Mouse (Mus musculus) megakaryocyte, embryonic 14.5 days (primary cell): ENCODE data around the gene Kdm6b. TPM values are rescaled to one million over a fixed set of nuclear protein-coding genes. Genes with fewer than 3 reads are reported as not detected.

Experiments used
- H3K27me3 ChIP-seq: replicated peaks from 2 replicates; pipeline ENCODE3; 2012; ENCODE audit warnings: inconsistent platforms
- H3K36me3 ChIP-seq: replicated peaks from 2 replicates; pipeline ENCODE3; 2012; ENCODE audit warnings: low read length, inconsistent platforms, mixed read lengths
- H3K4me1 ChIP-seq: 2 replicates; pipeline ENCODE4 v1.6.1; 2012; ENCODE audit warnings: inconsistent platforms
- H3K4me3 ChIP-seq: replicated peaks from 2 replicates; pipeline ENCODE3; 2012; ENCODE audit warnings: moderate library complexity, mild to moderate bottlenecking, inconsistent platforms
- H3K9me3 ChIP-seq: 2 replicates; pipeline ENCODE4 v1.6.1; 2012; ENCODE audit warnings: inconsistent platforms
- FLI1 ChIP-seq: IDR thresholded peaks from 2 replicates; pipeline ENCODE4 v1.6.1; 2012; ENCODE audit warnings: low read length, inconsistent platforms, mixed read lengths
- GATA1 ChIP-seq: IDR thresholded peaks from 3 replicates; pipeline ENCODE4 v1.6.1; 2012; ENCODE audit warnings: mixed read lengths, low read length, inconsistent platforms, borderline replicate concordance
- polyA plus RNA-seq: library from polyadenylated mRNA; stranded (reverse); fragments of >175 nt; gene quantifications from 2 replicates; pipeline ENCODE4 v1.2.3, GENCODE M21; 2012; ENCODE audit warnings: low replicate concordance; ENCODE audit not compliant: insufficient read depth

Kdm6b gene
- polyA plus RNA-seq, 1 experiment, result 44.5 TPM

DNA sequence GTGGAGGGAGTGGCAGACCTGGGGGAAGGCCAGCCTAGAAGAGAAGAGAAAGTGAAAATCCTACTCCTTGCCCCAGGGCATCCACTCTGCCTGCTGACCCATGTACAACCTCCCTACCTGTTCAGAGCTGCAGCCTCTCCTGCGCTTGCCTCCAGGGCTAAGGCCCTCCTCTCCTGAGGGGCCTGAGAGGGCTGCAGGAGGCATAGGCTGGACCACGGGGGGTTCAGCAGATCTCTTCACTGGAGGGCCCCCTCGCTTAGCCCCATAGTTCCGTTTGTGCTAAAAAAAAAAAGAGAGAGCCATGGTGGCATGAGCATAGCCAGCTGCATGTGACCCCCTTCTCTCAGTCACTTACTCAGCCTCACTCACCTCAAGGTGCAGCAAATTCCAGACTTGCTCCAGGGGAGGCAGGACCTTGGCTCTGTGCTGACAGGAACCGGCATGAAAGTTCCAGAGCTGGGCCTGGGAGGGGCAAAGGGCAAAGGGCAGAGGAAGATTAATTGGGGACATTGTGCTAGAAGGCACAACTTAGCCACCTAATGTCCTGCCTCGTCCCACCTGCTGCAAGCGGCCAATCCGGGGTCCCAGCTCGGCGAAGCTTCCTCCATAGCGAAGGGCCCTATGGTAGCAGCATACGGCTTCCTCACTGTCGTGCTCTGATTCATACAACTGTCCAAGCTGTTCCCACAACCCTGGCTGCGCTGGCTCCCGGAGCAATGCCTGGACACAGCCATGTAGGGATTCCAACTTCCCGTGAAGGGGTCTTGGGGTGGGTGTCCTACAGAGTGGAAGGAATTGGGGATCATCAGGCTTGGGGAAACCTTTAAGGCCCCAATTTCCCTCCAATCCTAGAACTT, 6.4 kb downstream of the Kdm6b start:
- no peaks in the 10 kb centered on the region for H3K27me3 ChIP-seq
- H3K36me3 ChIP-seq, result peaks cover 64% of the 10 kb centered on the region
- H3K4me1 ChIP-seq, result peaks cover 33% of the 10 kb centered on the region
- H3K9me3 ChIP-seq, result no peaks in the 10 kb centered on the region
- no peak for TF ChIP-seq FLI1
- no peak for TF ChIP-seq GATA1
- H3K4me3 ChIP-seq, result peak overlapping the region; percentile 3

DNA sequence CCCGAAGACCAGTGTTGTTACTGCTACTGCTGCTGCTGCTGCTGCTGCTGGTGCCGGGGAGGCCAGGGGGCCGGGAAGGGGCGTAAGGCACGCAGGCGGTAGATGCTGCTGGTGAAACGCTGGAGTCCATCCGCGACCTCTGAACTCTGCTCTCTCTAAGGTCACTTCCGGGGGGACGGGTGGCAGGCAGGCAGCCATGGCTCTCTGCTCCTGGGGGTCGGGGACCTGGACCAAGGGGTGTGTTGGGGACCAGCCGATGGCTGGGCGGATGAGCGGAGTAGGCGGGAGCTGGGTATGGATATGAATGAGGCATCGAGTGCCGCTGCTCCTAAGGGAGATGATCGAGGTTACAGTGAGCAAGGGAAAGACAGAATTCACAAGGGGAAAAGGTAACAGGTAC, 7.2 kb downstream of the Kdm6b start:
- Histone ChIP-seq H3K27me3 (no peaks in the 10 kb centered on the region), H3K4me3 (no peak overlapping the region), H3K4me1 (peaks cover 35% of the 10 kb centered on the region), H3K36me3 (peaks cover 70% of the 10 kb centered on the region), H3K9me3 (no peaks in the 10 kb centered on the region)
- TF ChIP-seq GATA1, result no peak
- TF ChIP-seq FLI1, result no peak

DNA sequence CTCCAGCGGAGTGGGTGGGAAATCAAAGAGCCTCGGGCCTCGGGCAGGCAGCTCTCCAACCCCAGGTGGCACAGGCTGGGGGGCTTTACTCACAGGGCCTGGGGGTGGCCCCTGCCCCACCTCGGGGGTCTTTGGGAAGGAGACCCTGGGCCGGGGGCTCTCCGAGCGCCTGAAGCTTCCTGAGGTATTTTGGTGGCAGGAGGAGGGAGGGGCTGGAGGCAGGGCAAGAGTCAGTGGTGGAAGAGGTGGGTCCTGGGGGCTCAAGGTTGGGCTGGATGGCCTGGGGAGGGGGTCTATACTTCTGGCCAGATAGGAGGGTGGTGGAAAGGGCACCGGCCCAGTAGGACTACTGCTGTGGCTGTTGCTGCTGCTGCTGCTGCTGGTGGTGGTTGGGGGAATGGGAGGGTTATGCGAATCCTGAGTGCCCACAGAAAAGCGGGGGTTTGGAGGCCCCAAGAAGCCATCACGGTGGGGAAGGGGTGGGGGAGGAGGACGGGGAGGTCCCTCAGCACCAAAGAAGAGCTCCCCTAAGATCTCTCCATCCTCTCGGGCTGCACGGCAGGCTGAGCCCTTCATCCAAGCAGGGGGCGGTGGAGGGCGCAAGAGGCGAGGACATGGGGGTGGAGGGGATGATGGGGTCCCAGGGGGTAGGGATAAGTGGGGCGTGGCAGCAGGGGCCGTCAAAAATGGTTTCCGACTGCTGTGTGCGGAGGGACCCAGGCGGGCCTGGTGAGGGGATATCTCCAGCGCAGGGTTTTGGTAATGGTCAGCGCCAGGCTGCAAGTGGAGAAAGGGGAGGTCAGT, 7.9 kb downstream of the Kdm6b start:
- Histone ChIP-seq H3K9me3 (no peaks in the 10 kb centered on the region), H3K4me3 (no peak overlapping the region), H3K4me1 (peaks cover 42% of the 10 kb centered on the region), H3K36me3 (peaks cover 77% of the 10 kb centered on the region), H3K27me3 (no peaks in the 10 kb centered on the region)
- TF ChIP-seq GATA1 (no peak), FLI1 (no peak)

DNA sequence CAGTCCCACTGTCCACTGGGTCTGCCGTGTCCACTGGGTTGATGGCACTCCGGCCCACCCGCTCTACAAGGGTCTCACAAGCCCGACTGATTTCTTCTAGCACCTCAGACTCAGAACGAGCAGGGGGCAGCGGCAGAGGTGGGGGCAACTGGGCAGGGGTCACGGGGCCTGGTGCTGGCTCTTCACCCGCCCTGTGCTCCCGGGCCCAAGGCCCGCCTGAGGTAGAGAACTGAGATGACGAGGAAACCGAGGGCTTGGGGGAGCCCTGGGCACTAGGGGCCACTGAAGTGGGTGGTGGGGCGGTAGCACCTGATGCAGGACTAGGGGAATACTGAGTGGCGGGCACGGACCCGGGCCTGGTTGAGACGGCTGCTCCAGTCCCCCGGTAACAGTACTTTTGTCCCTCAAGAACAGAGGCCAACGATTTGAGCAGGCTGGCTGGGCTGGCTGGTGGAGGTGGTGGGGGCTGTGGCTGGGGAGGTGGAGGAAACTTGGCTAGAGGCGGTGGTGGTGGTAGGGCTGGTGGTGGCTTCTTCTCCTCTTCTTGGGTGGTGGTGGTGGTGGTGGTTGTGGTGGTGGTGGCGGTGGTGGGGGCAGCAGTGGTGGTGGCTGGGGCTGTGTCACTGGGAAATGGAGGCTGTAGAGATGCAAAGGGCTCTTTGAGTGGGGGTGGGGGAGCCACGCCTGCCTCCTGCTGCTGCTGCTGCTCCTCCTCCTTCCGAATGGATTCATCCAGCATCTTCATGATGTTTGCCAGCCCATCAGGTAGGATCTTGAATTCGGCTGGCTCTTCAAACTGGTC, 8.7 kb downstream of the Kdm6b start:
- TF ChIP-seq GATA1, result no peak
- no peak for TF ChIP-seq FLI1
- peak overlapping the region; percentile 38 for H3K4me3 ChIP-seq
- H3K4me1 ChIP-seq, result peaks cover 45% of the 10 kb centered on the region
- peaks cover 85% of the 10 kb centered on the region for H3K36me3 ChIP-seq
- H3K27me3 ChIP-seq, result no peaks in the 10 kb centered on the region
- no peaks in the 10 kb centered on the region for H3K9me3 ChIP-seq

DNA sequence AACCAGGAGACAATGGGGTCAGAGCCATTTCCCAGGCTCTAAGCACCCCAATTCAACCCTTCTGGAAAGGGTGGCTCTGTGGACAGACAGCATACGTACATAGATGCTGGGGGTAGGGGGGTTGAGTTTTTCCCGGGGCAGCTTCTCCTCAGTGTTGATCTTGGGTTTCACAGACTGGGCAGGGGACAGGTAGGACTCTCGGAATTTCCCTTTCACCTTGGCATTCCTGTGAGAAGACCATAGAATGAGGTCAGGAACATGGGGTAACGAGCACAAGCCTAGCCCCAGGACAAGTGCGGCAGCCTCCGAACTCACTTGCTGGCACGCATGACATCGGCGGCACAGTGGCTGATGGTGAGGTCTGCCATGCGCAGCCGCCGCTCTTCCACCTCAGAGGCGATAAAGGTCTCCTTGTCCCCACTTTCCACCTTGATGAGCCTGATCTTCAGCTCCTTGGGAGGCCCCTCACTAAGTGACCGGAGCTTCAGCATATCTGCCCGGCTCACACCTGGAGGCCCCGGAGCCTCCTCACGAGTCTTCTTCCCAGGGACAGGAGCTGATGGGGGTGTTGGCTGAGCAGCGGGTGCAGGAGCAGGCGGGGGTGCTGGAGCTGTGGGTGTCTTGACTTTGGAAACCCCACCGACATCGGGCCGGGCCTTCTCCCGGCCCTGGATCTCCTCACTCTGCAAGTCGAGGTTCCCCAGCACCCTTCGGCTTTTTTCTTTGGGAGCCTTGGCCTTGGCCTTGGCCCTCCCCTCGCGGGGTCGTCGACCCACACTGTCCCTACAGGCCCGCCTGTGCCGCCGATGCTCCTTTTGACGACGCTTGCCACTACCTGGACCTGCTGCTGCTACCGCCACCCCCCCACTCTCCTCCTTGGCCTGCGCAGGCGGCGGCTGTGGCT, 9.5 kb downstream of the Kdm6b start:
- Histone ChIP-seq H3K27me3 (no peaks in the 10 kb centered on the region), H3K36me3 (peaks cover 91% of the 10 kb centered on the region), H3K4me1 (peaks cover 37% of the 10 kb centered on the region), H3K9me3 (no peaks in the 10 kb centered on the region), H3K4me3 (peak overlapping the region; percentile 38)
- no peak for TF ChIP-seq FLI1
- no peak for TF ChIP-seq GATA1

DNA sequence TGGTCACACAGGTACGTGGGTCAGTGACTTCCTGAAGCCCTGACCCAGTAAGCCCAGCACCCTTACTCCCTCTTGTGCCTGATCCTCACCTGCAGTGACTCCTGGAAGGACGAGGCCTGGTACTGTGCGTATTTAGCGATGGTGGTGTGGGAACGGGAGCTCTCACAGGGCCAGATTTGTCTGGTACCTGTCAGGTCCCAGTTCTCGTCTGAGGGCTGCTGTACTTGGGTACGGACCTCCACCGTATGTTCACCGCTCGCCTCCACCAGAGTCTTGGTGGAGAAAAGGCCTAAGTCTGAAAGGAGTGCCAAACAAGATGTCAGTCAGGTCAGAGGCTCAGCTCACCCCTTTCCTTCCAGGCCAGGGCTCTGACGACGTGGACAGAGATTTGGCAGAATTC, 11.5 kb downstream of the Kdm6b start:
- TF ChIP-seq FLI1 (no peak), GATA1 (no peak)
- H3K9me3 ChIP-seq, result no peaks in the 10 kb centered on the region
- peaks cover 30% of the 10 kb centered on the region for H3K4me1 ChIP-seq
- no peak overlapping the region for H3K4me3 ChIP-seq
- no peaks in the 10 kb centered on the region for H3K27me3 ChIP-seq
- peaks cover 94% of the 10 kb centered on the region for H3K36me3 ChIP-seq

DNA sequence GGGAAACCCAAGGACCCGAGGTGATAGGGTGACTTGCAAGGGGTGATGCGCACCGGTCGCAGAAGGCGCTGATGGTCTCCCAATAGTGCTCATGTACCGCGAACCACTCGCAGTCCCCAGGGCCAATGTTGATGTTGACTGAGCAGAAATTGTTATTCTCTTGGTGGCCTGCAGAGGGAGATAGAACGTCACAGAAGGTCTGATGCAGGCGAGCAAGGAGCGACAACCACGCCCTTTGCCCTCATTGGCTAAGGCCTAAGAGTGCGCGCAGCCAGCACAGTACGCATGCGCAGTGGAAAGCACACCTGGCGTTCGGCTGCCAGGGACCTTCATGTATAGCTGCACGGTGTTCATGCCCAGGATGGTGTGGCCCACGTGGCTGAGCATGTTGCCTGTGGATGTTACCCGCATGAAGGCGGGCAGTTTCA, 12.3 kb downstream of the Kdm6b start:
- Histone ChIP-seq H3K27me3 (no peaks in the 10 kb centered on the region), H3K4me3 (peak overlapping the region; percentile 76), H3K4me1 (peaks cover 38% of the 10 kb centered on the region), H3K9me3 (no peaks in the 10 kb centered on the region), H3K36me3 (peaks cover 86% of the 10 kb centered on the region)
- TF ChIP-seq FLI1 (no peak), GATA1 (no peak)

DNA sequence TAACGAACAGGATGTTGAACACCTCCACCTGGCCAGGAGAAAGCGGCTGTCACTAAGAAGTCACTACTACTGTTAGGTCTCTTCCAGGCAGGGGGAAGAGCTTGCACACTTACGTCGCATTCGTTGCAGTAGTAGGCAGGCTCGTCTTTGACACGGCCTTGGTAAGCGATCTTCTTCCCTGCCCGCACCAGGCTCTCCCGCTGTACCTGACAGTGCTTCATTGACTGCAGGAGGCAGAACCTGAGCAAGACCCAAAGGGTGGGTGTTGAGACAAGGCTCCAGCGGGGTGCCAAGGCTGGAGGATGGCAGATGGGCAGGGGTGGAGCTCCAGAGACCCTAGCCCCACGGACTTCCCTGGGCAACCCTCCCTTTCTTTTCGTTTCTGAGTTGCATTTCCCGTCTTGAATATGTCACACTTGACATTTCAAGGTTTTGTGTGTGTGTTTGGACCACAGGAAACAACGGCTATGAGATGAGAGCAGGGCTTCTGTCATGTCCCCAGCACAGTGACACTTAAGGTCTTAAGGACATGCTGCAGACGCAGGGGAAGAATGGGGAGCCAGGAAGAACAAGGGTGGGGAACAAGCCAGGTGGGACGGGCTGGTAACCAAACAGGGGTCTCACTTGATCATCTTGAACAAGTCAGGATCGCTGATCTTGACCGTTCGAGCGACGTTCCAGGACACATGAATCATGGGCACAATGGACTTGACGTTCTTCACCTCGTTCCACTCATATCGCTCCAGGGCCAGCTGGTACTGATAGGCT, 13.2 kb downstream of the Kdm6b start:
- Histone ChIP-seq H3K4me1 (peaks cover 40% of the 10 kb centered on the region), H3K36me3 (peaks cover 77% of the 10 kb centered on the region), H3K27me3 (no peaks in the 10 kb centered on the region), H3K9me3 (no peaks in the 10 kb centered on the region), H3K4me3 (peak overlapping the region; percentile 38)
- TF ChIP-seq GATA1 (no peak), FLI1 (no peak)
